Mouse (Mus musculus) yolk sac, embryonic 10.5 days (tissue): ENCODE measurements around the gene Kxd1.

Experiments used
- DNase-seq: peaks from one replicate; pipeline ENCODE4 v3.0.0-alpha.2; 2017; ENCODE audit warnings: low spot score

Kxd1 gene

DNA sequence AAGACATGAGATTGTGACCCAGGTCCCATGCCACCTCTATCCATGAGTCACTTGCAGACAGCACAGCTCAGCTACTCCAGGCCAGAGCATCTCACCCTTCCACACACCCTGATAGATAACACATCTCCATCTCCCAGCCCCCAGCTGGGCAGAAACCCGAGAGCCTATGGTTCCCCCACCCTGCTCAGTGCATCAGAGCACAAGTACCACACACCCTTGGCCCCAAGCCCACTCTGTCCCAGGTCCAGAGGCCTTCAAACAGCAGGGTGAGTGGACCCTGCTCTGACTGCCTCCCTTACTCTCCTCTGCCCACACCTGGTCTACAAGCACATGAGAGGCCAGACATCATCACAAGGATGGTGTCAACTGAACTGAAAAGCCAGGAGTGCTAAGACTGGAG, 59.8 kb downstream of the Kxd1 start:
- no peak for DNase-seq

DNA sequence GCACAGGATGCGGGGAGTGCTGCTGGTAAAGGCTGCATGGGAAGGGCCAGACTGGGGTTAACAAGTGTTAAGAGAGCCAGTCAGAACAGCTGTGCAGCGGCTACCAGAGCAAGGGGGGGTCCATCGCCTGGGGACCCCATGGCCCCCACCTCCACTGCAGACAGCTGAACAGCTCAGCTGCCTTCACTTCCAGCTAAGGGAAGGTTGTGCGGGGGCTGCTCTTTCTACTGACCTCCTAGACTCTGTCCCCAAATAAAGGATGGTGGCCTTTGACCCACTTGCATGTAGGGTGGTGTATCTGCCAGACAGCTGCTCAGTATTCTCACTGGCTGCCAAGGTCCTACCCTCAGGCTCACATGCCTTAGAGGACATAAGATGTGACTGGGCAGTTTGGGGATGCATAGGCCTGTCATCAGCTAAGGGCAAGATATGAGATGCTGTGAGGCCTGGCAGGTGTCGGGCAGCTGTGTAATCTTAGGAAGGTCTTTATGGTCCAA, 60.5 kb downstream of the Kxd1 start:
- no peak for DNase-seq

DNA sequence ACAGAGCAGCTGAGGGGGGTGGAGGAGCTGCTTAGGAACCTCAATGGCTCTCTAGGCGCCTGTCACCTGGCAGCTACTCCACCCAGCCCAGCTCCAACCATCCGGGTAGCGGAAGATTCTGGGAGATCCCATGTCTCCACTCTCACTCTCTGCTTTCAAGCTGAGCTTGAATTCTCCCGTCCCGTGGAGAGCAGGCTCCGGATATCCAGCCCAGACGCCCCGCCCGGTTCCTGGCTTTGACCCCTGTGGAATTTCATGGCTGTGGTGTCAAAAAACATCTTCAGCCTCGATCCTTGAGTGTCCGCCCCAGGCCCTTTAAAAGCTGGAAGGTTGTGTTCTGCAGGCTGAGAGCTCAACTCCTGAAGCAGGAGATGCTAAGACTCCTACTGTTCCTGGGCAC, 61.0 kb downstream of the Kxd1 start:
- no peak for DNase-seq

GRCm38 (mm10) chr8:70466305-70466704, 61.5 kb downstream of the Kxd1 start:
- no peak for DNase-seq

GRCm38 (mm10) chr8:70465701-70466100, 62.1 kb downstream of the Kxd1 start:
- DNase-seq = no peak

DNA sequence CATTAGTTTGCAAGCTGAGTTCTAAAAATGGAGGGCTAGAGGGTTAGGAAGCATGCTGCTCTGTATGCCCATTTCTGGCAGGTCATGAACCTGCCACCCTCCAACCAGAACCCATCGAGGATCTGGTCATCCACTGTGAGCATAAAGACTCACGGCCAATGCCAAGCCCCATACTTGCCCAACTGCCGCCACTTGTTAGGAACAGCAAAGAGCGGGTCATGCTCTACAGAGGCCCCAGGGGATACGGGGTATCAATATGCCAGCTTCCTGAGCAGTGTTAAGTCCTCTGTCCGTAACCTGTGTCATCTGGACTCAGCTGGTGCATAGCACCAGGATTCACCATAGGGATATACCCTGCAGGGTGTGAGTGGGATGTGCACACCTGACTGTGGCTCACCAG, 63.6 kb downstream of the Kxd1 start:
- DNase-seq = no peak

DNA sequence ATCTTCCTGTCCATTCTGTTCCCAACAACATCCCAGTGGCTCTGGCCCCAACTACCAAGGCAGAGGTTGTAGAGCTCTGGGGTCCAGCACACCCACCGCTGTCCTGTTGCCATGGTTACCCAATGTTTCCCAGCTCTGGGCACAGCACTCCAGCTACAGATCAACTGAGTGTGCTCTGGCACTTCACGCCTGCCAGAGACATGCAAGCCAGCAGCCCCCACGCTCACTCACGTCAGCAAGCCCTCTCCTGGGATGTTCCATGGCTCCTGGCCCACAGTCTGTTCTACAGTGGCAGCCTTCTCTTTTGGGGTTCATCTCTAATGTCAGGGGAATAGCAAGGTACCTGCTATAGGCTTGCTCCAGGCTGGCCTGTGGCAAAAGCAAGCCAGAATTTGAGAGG, 64.5 kb downstream of the Kxd1 start:
- DNase-seq = no peak

DNA sequence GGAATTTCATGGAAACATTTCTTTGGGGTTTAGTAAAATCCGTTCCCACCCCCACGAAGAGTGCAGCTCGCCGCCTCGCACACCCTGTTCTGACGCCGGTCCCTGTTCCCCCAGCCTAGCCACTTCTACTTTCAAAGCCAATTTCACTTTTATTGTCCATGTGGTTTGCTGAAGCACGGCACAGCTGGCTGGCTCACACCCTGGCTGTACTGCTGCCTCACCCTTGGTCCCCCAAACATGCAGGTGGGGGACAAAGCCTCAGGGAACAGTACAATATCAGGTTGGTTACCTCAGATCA, 65.3 kb downstream of the Kxd1 start:
- DNase-seq = no peak

GRCm38 (mm10) chr8:70461765-70462515, 65.8 kb downstream of the Kxd1 start:
- no peak for DNase-seq

GRCm38 (mm10) chr8:70460606-70461005, 67.2 kb downstream of the Kxd1 start:
- no peak for DNase-seq

GRCm38 (mm10) chr8:70460199-70460598, 67.6 kb downstream of the Kxd1 start:
- DNase-seq = no peak

DNA sequence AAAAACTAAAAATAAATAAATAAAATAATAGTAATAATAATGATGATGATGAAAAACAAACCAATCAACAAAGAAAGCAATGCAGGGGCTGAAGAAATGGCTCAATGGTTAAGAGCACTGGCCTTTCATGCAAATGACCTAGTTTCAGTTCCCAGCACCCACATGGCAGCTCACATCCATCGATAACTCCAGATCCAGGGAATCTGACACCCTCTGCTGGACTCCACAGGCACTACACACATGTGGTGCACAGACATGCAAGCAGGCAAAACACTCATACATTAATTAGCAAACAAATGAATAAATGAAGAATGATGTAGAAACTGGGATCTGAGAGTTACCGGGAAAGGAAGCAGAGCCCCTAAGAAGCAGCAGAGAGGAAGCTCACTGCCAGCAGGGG, 68.1 kb downstream of the Kxd1 start:
- DNase-seq = no peak

GRCm38 (mm10) chr8:70458462-70458861, 69.3 kb downstream of the Kxd1 start:
- no peak for DNase-seq
